Mouse (Mus musculus): Measurements from ENCODE around the gene Nkx6-1. TPM values are rescaled to one million over a fixed set of nuclear protein-coding genes. Genes with fewer than 3 reads are reported as not detected.

Nkx6-1 gene
- polyA plus RNA-seq, 1 experiment from 2014 or later = 0.24 TPM

GRCm38 (mm10) chr5:101647726-101648686 lies 16.8 kb downstream of the Nkx6-1 start:
- H3K9ac ChIP-seq (ENCODE audit: low read length) = no peak overlapping the region
- H3K9me3 ChIP-seq (ENCODE audit: control insufficient read depth, low read length) = no peaks in the 10 kb centered on the region
- H3K27ac ChIP-seq (ENCODE audit: low read length) = no peak overlapping the region
- ATAC-seq (ENCODE audit: low read depth) = no peak
- peaks cover 64% of the 10 kb centered on the region for H3K27me3 ChIP-seq (ENCODE audit: control insufficient read depth, insufficient read depth, low read depth, low read length)
- H3K4me2 ChIP-seq (ENCODE audit: low read depth, low read length) = no peak overlapping the region
- no peaks in the 10 kb centered on the region for H3K4me1 ChIP-seq (replicated peaks; ENCODE audit: control insufficient read depth, insufficient read depth, low read length)
- no peak overlapping the region for H3K4me3 ChIP-seq (ENCODE audit: low read length)
- WGBS = 3% methylated on average over 53 of the region's 53 CpGs
- H3K36me3 ChIP-seq (ENCODE audit: control insufficient read depth, insufficient read depth, low read length) = no peaks in the 10 kb centered on the region

- H3K4me1 ChIP-seq (replicated peaks; ENCODE audit: control insufficient read depth, insufficient read depth, low read length) = no peaks in the 10 kb centered on the region
- no peak overlapping the region for H3K9ac ChIP-seq (ENCODE audit: low read length)
- H3K27me3 ChIP-seq (ENCODE audit: control insufficient read depth, insufficient read depth, low read depth, low read length) = peaks cover 67% of the 10 kb centered on the region
- no peaks in the 10 kb centered on the region for H3K36me3 ChIP-seq (ENCODE audit: control insufficient read depth, insufficient read depth, low read length)
- no peak for ATAC-seq (ENCODE audit: low read depth)
- no peak overlapping the region for H3K4me3 ChIP-seq (ENCODE audit: low read length)
- H3K4me2 ChIP-seq (ENCODE audit: low read depth, low read length) = no peak overlapping the region
- H3K27ac ChIP-seq (ENCODE audit: low read length) = no peak overlapping the region
- 34% methylated on average over 20 of the region's 20 CpGs for WGBS
- H3K9me3 ChIP-seq (ENCODE audit: control insufficient read depth, low read length) = no peaks in the 10 kb centered on the region
Measured at GRCm38 (mm10) chr5:101646961-101647575, 17.7 kb downstream of the Nkx6-1 start.

- no peak for ATAC-seq (ENCODE audit: low read depth)
- Histone ChIP-seq H3K27ac (ENCODE audit: low read length) (no peak overlapping the region), H3K9me3 (ENCODE audit: control insufficient read depth, low read length) (no peaks in the 10 kb centered on the region), H3K9ac (ENCODE audit: low read length) (no peak overlapping the region), H3K36me3 (ENCODE audit: control insufficient read depth, insufficient read depth, low read length) (no peaks in the 10 kb centered on the region), H3K4me2 (ENCODE audit: low read depth, low read length) (no peak overlapping the region), H3K4me1 (replicated peaks; ENCODE audit: control insufficient read depth, insufficient read depth, low read length) (no peaks in the 10 kb centered on the region), H3K4me3 (ENCODE audit: low read length) (no peak overlapping the region), H3K27me3 (ENCODE audit: control insufficient read depth, insufficient read depth, low read depth, low read length) (peaks cover 65% of the 10 kb centered on the region)
- 58% methylated on average over 8 of the region's 8 CpGs for WGBS
Measured at GRCm38 (mm10) chr5:101645071-101645470, 19.7 kb downstream of the Nkx6-1 start.

GRCm38 (mm10) chr5:101638101-101638500 lies 26.7 kb downstream of the Nkx6-1 start:
- peaks cover 6% of the 10 kb centered on the region; the same call in 1 of the 2 replicates for H3K27me3 ChIP-seq (ENCODE audit: control insufficient read depth, insufficient read depth, low read depth, low read length)
- 69% methylated on average over 4 of the region's 4 CpGs for WGBS

More at GRCm38 (mm10) chr5:101638101-101638500, 26.7 kb downstream of the Nkx6-1 start:
- no peak overlapping the region for H3K4me2 ChIP-seq (ENCODE audit: low read depth, low read length)
- H3K9me3 ChIP-seq (ENCODE audit: control insufficient read depth, low read length) = no peaks in the 10 kb centered on the region
- no peak overlapping the region for H3K9ac ChIP-seq (ENCODE audit: low read length)
- no peaks in the 10 kb centered on the region for H3K36me3 ChIP-seq (ENCODE audit: control insufficient read depth, insufficient read depth, low read length)
- H3K4me1 ChIP-seq (replicated peaks; ENCODE audit: control insufficient read depth, insufficient read depth, low read length) = no peaks in the 10 kb centered on the region
- no peak overlapping the region for H3K27ac ChIP-seq (ENCODE audit: low read length)
- no peak for ATAC-seq (ENCODE audit: low read depth)
- H3K4me3 ChIP-seq (ENCODE audit: low read length) = no peak overlapping the region

Other genes starting within 250 kb of the Nkx6-1 start
- 7.3 and 11.4 TPM in 2 replicates for gene Cds1, start 100.1 kb upstream of the Nkx6-1 start, polyA plus RNA-seq (2015; fragmentation: Nextera tagmentation; extraction: Ambion mirVana)

Measured in lung, embryonic 16.5 days (tissue).